Mouse (Mus musculus) spleen, postnatal 0 days (tissue): ENCODE results near the gene Xylt1. TPM values are rescaled to one million over a fixed set of nuclear protein-coding genes. Genes with fewer than 3 reads are reported as not detected.

ENCODE experiments used
- polyA plus RNA-seq: library from polyadenylated mRNA; unstranded; fragments of >200 nt; fragmentation: Nextera tagmentation; extraction: Ambion mirVana; gene quantifications from 2 replicates; pipeline ENCODE4 v1.2.1, GENCODE M21; 2015

Xylt1 gene
- 2.1 and 2.3 TPM in 2 replicates for polyA plus RNA-seq

GRCm38 (mm10) chr7:117380418-117381187 is at the start of gene Xylt1:
Gene Xylt1 (plus strand): TSS chr7:117380979.

